Mouse (Mus musculus) CH12.LX (cell line): Measurements from ENCODE around the gene Bank1. TPM values are rescaled to one million over a fixed set of nuclear protein-coding genes. Genes with fewer than 3 reads are reported as not detected.
A peak's percentile ranks its signal among the peaks of the same experiment; 100 is the strongest.

Source experiments
- DNase-seq: peaks from one replicate; pipeline ENCODE4 v3.0.0-alpha.2; 2013; ENCODE audit errors: extremely low read depth
- H3K27ac ChIP-seq: 2 replicates; pipeline ENCODE4 v1.5.1; 2012; ENCODE audit warnings: low read depth, mild to moderate bottlenecking, control low read depth, moderate library complexity; ENCODE audit not compliant: insufficient read depth
- H3K27me3 ChIP-seq: replicated peaks from 2 replicates; pipeline ENCODE3; 2012; ENCODE audit warnings: inconsistent platforms
- H3K36me3 ChIP-seq, 2 experiments: replicated peaks in 1 of 2; 2 replicates each; pipeline versions ENCODE3 to v1.6.1; 2012; ENCODE audit warnings: inconsistent platforms in 1 of 2, low read length in 1 of 2, mild to moderate bottlenecking in 1 of 2, mixed read lengths in 1 of 2, moderate library complexity in 1 of 2; ENCODE audit not compliant: control insufficient read depth in 1 of 2, insufficient read depth in 1 of 2
- H3K4me1 ChIP-seq, 2 experiments: 2 replicates each; pipeline ENCODE4 v1.6.1; 2012; ENCODE audit warnings: inconsistent platforms in 1 of 2, moderate library complexity in 1 of 2; ENCODE audit not compliant: insufficient read depth in 2 of 2, control insufficient read depth in 1 of 2
- H3K4me2 ChIP-seq: 2 replicates; pipeline ENCODE4 v1.6.1; 2012; ENCODE audit warnings: low read depth, mild to moderate bottlenecking, control low read depth; ENCODE audit not compliant: poor library complexity, insufficient read depth, severe bottlenecking
- H3K4me3 ChIP-seq, 3 experiments: fragments of 150-350 bp in 1 of 3; sonication (generic) in 1 of 3; replicated peaks in 1 of 3; 2 replicates each; pipeline versions ENCODE3 to v1.5.1; 2011 to 2012; ENCODE audit warnings: low read depth in 2 of 3, low read length in 2 of 3, mild to moderate bottlenecking in 2 of 3, moderate library complexity in 2 of 3, control low read depth in 1 of 3, improper control_type of control experiment in 1 of 3, inconsistent platforms in 1 of 3, mixed read lengths in 1 of 3; ENCODE audit not compliant: poor library complexity in 1 of 3
- H3K79me2 ChIP-seq: replicated peaks from 2 replicates; pipeline ENCODE4 v1.6.1; 2012; ENCODE audit warnings: mild to moderate bottlenecking, moderate library complexity; ENCODE audit not compliant: control insufficient read depth, poor library complexity, insufficient read depth, severe bottlenecking; ENCODE audit errors: extremely low read depth
- H3K9ac ChIP-seq: 2 replicates; pipeline ENCODE4 v1.6.1; 2012; ENCODE audit warnings: low read depth, mild to moderate bottlenecking, control low read depth, moderate library complexity; ENCODE audit not compliant: insufficient read depth
- H3K9me3 ChIP-seq: replicated peaks from 2 replicates; pipeline ENCODE3; 2012; ENCODE audit warnings: low read length, inconsistent platforms, mixed read lengths
- CHD1 ChIP-seq: IDR thresholded peaks from 2 replicates; pipeline ENCODE4 v1.6.1; 2012; ENCODE audit warnings: low read depth, low read length, improper control_type of control experiment, inconsistent platforms
- CHD2 ChIP-seq: IDR thresholded peaks from 2 replicates; pipeline ENCODE4 v1.6.1; 2011; ENCODE audit warnings: low read length, improper control_type of control experiment
- E2F4 ChIP-seq: IDR thresholded peaks from 2 replicates; pipeline ENCODE4 v1.6.1; 2011; ENCODE audit warnings: low read depth, low read length, improper control_type of control experiment; ENCODE audit not compliant: insufficient replicate concordance
- EP300 ChIP-seq: IDR thresholded peaks from 2 replicates; pipeline ENCODE4 v1.6.1; 2011; ENCODE audit warnings: low read length, improper control_type of control experiment
- ETS1 ChIP-seq: conservative IDR thresholded peaks from 2 replicates; pipeline ENCODE4 v1.6.1; 2012; ENCODE audit warnings: low read depth, mild to moderate bottlenecking, inconsistent platforms, low read length, improper control_type of control experiment, moderate library complexity
- JUND ChIP-seq: conservative IDR thresholded peaks from 2 replicates; pipeline ENCODE4 v1.6.1; 2011; ENCODE audit warnings: low read depth, low read length, improper control_type of control experiment
- KAT2A ChIP-seq: IDR thresholded peaks from 2 replicates; pipeline ENCODE4 v1.6.1; 2012; ENCODE audit warnings: low read length, improper control_type of control experiment, inconsistent platforms; ENCODE audit not compliant: insufficient replicate concordance
- MAFK ChIP-seq: IDR thresholded peaks from 2 replicates; pipeline ENCODE4 v1.6.1; 2011; ENCODE audit warnings: low read length, improper control_type of control experiment; ENCODE audit not compliant: insufficient replicate concordance
- MAX ChIP-seq: IDR thresholded peaks from 2 replicates; pipeline ENCODE4 v1.6.1; 2011; ENCODE audit warnings: low read length, improper control_type of control experiment
- MYC ChIP-seq: IDR thresholded peaks from 2 replicates; pipeline ENCODE4 v1.6.1; 2011; ENCODE audit warnings: low read depth, mild to moderate bottlenecking, improper control_type of control experiment, low read length
- NRF1 ChIP-seq: IDR thresholded peaks from 2 replicates; pipeline ENCODE4 v1.6.1; 2014; ENCODE audit warnings: low read depth, mild to moderate bottlenecking, inconsistent platforms, low read length, improper control_type of control experiment, moderate library complexity
- POLR2A ChIP-seq: IDR thresholded peaks from 2 replicates; pipeline ENCODE4 v1.6.1; 2011; ENCODE audit warnings: low read depth, mild to moderate bottlenecking, improper control_type of control experiment, low read length
- POLR2AphosphoS2 ChIP-seq: IDR thresholded peaks from 2 replicates; pipeline ENCODE4 v1.6.1; 2011; ENCODE audit warnings: low read depth, low read length, improper control_type of control experiment
- RAD21 ChIP-seq: IDR thresholded peaks from 2 replicates; pipeline ENCODE4 v1.6.1; 2011; ENCODE audit warnings: low read depth, mild to moderate bottlenecking, low read length, improper control_type of control experiment, moderate library complexity
- RCOR1 ChIP-seq: conservative IDR thresholded peaks from 2 replicates; pipeline ENCODE4 v1.6.1; 2012; ENCODE audit warnings: low read depth, mild to moderate bottlenecking, inconsistent platforms, low read length, improper control_type of control experiment
- TBP ChIP-seq: conservative IDR thresholded peaks from 2 replicates; pipeline ENCODE4 v1.6.1; 2011; ENCODE audit warnings: low read depth, low read length, improper control_type of control experiment
- TCF12 ChIP-seq: IDR thresholded peaks from 2 replicates; pipeline ENCODE4 v1.6.1; 2014; ENCODE audit warnings: low read depth, mild to moderate bottlenecking, inconsistent platforms, low read length, improper control_type of control experiment
- USF1 ChIP-seq: IDR thresholded peaks from 2 replicates; pipeline ENCODE4 v1.6.1; 2014; ENCODE audit warnings: low read depth, mild to moderate bottlenecking, inconsistent platforms, low read length, improper control_type of control experiment
- USF2 ChIP-seq: conservative IDR thresholded peaks from 2 replicates; pipeline ENCODE4 v1.6.1; 2011; ENCODE audit warnings: low read depth, low read length, improper control_type of control experiment
- ZC3H11A ChIP-seq: IDR thresholded peaks from 2 replicates; pipeline ENCODE4 v1.6.1; 2012; ENCODE audit warnings: low read depth, mild to moderate bottlenecking, inconsistent platforms, low read length, improper control_type of control experiment
- ZMIZ1 ChIP-seq: IDR thresholded peaks from 2 replicates; pipeline ENCODE4 v1.6.1; 2012; ENCODE audit warnings: low read depth, mild to moderate bottlenecking, inconsistent platforms, low read length, improper control_type of control experiment
- dilution Hi-C: fragments of 300-500 bp; cut with MboI; formaldehyde crosslinking; loops from 2 replicates; pipeline ENCODE4 v1.14.3; 2020; ENCODE audit warnings: low sequenced_read_pairs; ENCODE audit not compliant: extremely low pct_unique_long_range_greater_than_20kb, extremely low pct_ligation_motif_present
- in situ Hi-C: fragments of 300-500 bp; cut with MboI; formaldehyde crosslinking; loops from 3 replicates; pipeline ENCODE4 v1.14.3; 2019; ENCODE audit warnings: low sequenced_read_pairs, low pct_ligation_motif_present, low pct_unique_long_range_greater_than_20kb, mixed read lengths
- polyA plus RNA-seq: library from polyadenylated mRNA; unstranded; fragments of >175 nt; gene quantifications from 2 replicates; pipeline ENCODE4 v1.2.1, GENCODE M21; 2012; ENCODE audit warnings: low read depth; ENCODE audit not compliant: insufficient read length
- total RNA-seq, 2 experiments: library from RNA; depleted of rRNA; stranded (reverse); fragments of 300-350 nt in 1 of 2; fragments of >200 nt in 1 of 2; gene quantifications; 2 replicates each; pipeline ENCODE4 v1.2.3; 2012 to 2014

The Bank1 gene
- total and polyA plus RNA-seq, 3 experiments = 13.1 to 36.2 (median 27.3) TPM

DNA sequence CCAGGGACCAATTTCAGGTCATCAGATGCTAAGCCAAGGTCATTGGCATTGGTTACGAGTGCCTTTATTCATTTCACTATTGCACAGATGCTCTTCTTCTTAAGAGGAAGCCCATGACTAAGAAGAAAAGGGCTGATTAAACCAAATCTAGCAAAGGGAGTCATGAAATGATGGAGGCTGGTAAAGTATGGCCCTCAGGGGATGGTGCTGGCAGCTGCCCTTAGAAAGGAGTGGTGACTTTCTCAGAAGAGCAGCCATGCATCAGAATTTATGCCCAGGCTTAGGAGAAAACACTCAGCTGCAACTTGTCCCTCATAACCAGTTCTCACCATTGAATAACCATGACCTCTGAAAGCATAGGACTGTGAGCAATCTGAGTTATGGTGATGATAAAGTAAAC lies 17.4 kb downstream of the Bank1 start:
- Histone ChIP-seq H3K4me3 (no peak overlapping the region), H3K9ac (no peak overlapping the region), H3K4me2 (no peak overlapping the region), H3K79me2 (no peaks in the 10 kb centered on the region), H3K9me3 (no peaks in the 10 kb centered on the region), H3K27ac (no peak overlapping the region), H3K27me3 (no peaks in the 10 kb centered on the region), H3K36me3 (peaks cover 0 to 2% of the 10 kb centered on the region in 2 experiments), H3K4me1 (peaks cover 5 to 60% of the 10 kb centered on the region in 2 experiments)
- in situ Hi-C loops (no loop called here), dilution Hi-C loops (no loop called here)
- TF ChIP-seq MYC (no peak), ETS1 (0 out of 2 replicates have a peak, but pooled peaks have one; percentile 24), CHD1 (no peak), EP300 (peak; percentile 52; the same call in 1 of the 2 replicates), RCOR1 (no peak)
- DNase-seq = peak; percentile 62

GRCm38 (mm10) chr3:136306564-136307158 lies 19.2 kb downstream of the Bank1 start:
- DNase-seq = no peak
- Histone ChIP-seq H3K27me3 (no peaks in the 10 kb centered on the region), H3K4me3 (no peak overlapping the region), H3K4me2 (no peak overlapping the region), H3K9ac (no peak overlapping the region), H3K36me3 (peaks cover 0 to 2% of the 10 kb centered on the region in 2 experiments), H3K27ac (no peak overlapping the region), H3K9me3 (no peaks in the 10 kb centered on the region), H3K4me1 (peaks cover 8 to 73% of the 10 kb centered on the region in 2 experiments), H3K79me2 (no peaks in the 10 kb centered on the region)
- dilution Hi-C loops (no loop called here), in situ Hi-C loops (no loop called here)
- no peak for TF ChIP-seq E2F4
- TF ChIP-seq NRF1 = no peak
- TF ChIP-seq CHD2 = no peak
- TF ChIP-seq ZMIZ1 = no peak
- TF ChIP-seq ZC3H11A = no peak
- no peak for TF ChIP-seq MAFK
- TF ChIP-seq TCF12 = no peak
- no peak for TF ChIP-seq USF1
- no peak for TF ChIP-seq POLR2AphosphoS2
- TF ChIP-seq JUND = no peak
- TF ChIP-seq RAD21 = no peak
- no peak for TF ChIP-seq USF2
- no peak for TF ChIP-seq KAT2A
- TF ChIP-seq POLR2A = no peak
- TF ChIP-seq TBP = no peak
- TF ChIP-seq MAX = no peak
